Mouse (Mus musculus) cerebellum, postnatal 4 days (tissue): ENCODE measurements at regions not wholly inside any gene's neighbourhood (a gene's known extent, or its start where the extent isn't known, plus 50 kb on each side); places are given as distances from the start of the nearest gene placed in this dataset.

Experiments
- DNase-seq, 2 experiments: peaks; one replicate each; pipeline ENCODE4 v3.0.0; 2022; ENCODE audit warnings: low spot score in 2 of 2, mixed read lengths in 1 of 2

DNA sequence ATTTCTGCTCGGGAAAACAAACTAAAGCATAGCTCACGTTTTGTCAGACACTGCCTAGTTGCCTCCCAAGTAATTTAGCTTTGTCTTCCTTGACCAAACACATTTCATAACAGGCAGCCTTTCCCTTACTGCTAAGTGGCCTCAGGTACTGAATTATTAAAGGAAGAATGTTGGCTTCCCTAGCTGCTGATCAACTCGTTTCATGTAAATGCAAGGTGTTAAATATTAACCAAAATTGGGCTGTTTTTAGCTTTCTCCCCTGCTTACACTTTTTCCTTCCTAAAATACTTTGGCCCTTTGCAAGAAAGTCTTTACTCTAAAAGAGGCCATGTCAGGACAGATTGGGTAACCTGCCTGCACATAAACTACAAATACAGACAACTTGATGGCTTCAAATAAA, 265.4 kb downstream of the Pmp22 start:
- DNase-seq, result no peak

DNA sequence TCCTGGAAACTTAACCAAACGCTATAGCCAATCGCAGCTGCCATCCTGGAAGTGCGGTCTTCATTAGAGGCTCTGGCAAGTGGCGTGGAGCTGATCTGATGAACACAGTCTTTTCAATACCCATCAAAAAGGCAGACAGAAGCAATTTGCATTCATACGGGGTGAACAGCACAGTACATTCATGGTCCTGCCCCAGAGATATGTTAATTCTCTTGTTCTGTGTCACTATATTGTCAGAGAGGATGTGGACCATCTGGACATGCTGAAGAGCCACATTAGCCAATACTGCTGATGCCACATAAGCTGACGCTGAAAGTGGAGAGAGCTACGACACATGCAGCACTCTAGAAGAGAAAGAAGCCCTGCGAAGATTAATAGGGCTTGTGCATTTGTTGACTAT, 267.6 kb downstream of the Pmp22 start:
- no peak for DNase-seq

DNA sequence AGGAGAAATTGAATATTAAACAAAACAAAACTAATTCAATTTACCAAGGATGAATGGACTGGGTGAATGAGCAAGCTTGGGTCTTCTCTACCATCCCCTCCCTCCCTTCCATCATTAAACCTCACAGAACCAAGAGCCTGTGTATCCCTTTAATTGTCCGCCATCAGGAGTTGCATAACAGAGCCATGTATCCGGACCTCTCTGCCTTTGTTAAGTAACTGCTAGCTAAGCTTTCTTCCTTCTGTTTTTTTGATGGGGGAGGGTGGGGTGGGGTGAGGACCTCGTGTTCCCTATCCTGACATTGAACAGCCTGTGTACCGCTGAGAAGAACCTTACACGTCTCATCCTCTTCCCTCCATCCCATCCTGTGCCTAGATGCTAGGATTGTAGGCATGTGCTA, 274.0 kb downstream of the Pmp22 start:
- DNase-seq, result no peak

GRCm38 (mm10) chr11:63404719-63405118, 275.9 kb downstream of the Pmp22 start:
- peak; percentile 70 to 82 for DNase-seq

GRCm38 (mm10) chr11:63409431-63409830, 280.6 kb downstream of the Pmp22 start:
- DNase-seq, result no peak

GRCm38 (mm10) chr11:63410921-63411320, 282.1 kb downstream of the Pmp22 start:
- no peak for DNase-seq

DNA sequence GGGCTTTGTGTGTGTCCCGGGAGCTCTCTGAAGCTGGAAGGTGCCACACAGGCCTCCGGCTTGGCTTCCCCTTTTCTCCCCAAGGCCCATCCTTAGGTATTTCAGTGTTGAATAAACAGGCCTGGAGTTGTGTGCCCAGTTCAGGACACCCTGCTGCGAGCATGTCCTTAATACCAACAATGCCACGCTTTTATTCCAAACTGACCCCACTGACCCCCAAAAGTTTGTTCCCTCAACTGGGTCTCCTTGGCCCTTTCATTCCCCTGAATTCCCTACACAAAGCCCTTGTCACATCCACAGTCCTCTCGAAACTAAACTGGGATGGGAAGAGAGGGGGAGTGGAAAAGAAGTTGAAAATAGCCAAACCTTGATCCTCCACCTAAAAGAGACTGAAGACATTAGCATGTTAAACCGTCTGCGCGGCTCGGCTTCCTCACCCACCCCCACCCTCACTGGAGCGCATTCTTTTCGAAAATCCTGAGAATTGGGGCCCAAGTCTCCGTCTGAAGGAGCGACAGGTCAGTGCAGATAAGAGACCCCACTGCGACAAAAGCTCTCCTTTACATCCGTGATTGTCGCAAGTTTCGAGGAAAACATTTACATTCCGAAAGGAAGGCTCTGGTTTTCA, 283.7 kb downstream of the Pmp22 start:
- DNase-seq, result no peak

DNA sequence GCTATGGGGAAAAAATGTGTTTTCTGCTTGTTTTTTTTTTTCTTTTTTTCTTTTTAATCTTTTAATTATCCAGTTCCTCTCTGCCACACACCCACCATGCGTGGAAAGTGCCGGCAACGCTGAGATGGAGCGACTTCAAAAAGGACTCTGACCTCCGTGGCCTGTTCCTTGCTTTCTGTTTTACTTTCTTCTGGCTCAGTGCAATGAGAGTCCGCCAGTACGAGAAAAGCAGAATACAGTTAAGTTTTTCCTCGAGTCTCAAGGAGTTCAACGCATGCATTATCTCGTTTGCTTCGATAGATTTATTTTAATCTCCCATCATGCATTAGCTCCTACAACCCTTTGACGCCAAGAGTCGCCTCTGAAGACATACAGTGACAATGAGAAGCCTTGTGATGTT, 284.3 kb downstream of the Pmp22 start:
- no peak for DNase-seq

- no peak for DNase-seq
Observed at GRCm38 (mm10) chr11:63413621-63414020, 284.8 kb downstream of the Pmp22 start.

- no peak for DNase-seq
Observed at GRCm38 (mm10) chr11:63418042-63418776, 289.4 kb downstream of the Pmp22 start.

DNA sequence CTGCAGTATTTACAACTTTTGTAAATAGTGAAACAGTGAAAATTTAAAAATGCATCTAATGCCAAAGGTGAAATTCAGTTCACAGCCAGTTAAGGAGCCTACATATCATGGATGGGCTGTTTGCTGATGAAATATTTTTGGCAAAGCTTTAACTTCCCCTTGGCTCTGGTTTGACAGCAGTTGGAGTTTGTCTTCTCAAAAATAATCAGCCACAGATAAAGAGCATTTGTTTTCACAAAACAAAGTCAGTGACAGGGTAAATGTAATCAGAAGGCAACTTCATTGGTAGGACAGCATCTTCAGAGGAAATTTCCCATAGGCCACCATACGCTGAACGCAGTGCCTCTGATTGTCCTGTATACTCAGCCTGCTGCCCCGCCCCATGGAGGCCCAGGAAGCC, 291.6 kb downstream of the Pmp22 start:
- DNase-seq, result no peak

- no peak for DNase-seq
Observed at GRCm38 (mm10) chr11:63422069-63422468, 293.3 kb downstream of the Pmp22 start.

DNA sequence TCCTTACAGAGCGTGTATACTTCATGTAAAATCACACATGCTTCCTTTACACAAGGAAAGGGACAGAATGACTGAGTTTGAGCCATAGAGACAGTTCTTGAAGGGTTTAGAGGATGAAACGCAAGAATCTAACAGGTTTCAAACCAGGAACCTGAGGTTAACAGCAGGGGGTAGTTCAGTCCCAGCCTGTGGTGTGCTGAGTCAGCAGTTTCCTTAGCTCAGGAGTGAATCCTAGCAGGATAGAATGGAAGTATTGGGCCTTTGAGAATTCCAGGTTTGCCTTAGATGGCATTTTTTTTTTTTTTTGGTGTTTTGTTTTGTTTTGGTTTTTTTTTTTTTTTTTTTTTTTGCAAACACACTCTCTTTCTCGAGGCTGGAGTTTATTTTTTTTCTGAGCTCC, 295.5 kb downstream of the Pmp22 start:
- DNase-seq, result no peak

DNA sequence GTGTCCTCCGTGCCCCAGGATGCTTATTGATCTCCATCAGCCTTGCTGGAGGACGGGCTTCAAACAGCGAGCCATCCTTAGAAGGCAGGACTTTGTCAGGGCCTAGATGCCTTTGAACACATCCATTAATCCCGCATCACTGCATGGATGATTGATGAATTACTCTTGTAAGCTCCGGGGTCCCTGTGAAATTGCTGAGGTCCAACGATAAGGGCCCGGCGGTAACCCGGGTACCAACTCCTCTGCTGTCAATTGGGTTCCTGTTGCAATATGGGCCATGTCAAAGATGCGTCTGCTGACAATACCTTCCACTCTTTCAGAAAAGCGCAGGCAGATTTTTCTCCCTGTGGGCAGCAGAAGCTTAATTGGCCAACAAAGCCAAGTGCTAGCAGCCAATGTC, 297.0 kb downstream of the Pmp22 start:
- DNase-seq, result no peak

GRCm38 (mm10) chr11:63453786-63454185, 325.0 kb downstream of the Pmp22 start:
- DNase-seq, result no peak

DNA sequence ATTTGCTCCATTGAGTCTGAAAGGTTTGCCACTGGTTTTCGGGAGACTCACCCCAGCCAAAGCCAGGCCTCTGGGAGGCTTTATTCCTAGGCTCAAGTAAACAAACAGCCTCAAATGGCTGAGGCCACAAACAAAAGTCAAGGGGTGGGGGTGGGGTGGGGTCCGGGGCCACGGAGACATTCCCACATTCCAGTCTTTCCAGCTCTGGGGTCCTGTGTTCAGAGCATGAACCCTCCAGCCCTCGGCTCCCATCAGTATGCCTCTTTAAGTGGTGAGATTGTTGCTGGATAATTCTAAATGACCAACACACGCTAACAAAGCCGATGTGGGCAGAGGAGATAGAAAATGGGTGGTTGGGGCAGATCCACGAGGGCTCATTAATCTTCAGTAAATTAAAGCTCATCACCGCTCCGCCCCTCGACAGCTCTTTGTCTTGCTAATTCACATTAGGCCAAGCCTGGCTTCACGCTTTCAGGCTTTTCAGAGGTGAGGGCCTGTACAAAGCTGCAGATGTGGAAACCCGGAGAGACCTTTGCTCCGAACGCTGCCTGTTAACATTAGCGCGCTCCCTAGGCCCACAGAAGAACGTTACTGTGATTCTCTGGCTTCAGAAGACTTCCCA, 326.2 kb downstream of the Pmp22 start:
- no peak for DNase-seq

- DNase-seq, result peak in 1 of 2 experiments; percentile 10
Observed at GRCm38 (mm10) chr11:63456356-63456755, 327.6 kb downstream of the Pmp22 start.

GRCm38 (mm10) chr11:63457250-63457649, 328.5 kb downstream of the Pmp22 start:
- no peak for DNase-seq

DNA sequence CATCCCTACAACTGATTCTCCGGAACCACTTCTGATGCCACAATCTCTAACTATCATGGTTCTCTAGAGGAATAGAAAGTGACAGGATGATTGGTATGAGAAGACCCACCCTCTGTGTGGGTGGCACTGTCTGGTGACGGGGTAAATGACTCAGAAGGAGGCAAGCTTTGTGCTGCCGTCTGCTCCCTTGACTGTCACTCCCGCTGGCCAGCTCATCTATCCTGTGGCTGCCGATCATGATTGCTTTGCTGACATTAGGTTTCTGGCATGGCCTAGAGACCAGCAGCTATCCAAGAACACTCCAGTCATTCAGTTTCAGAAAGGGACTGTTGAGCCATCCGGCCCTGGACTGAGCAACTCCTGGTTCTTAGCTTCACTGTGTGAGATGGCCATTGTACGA, 331.4 kb downstream of the Pmp22 start:
- DNase-seq, result no peak

DNA sequence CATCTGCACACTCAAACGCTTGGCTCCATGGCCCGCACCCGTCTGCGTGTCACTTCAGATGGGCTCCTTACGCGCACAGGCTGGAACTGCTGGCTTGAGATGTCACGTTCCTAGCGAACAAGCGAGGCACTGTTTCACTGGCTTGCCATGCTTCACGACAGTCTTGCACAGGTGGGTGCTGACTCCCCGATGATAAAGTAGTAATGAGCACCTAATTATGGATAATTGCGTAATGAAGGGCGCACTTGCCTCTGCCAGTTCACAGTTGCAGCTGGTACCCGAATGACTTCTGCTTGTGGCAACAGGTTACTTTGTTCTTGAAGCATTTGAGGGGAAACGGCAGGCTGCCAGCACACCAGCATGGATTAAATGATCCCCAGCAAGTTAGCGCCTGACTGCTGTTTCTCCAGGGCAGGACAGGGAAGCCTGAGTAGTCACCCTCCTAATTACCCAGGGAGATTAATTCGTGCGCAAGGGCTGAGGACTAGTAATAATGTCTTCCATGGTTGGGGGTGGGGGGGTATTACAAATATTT, 335.1 kb downstream of the Pmp22 start:
- peak in 1 of 2 experiments; percentile 10 for DNase-seq

DNA sequence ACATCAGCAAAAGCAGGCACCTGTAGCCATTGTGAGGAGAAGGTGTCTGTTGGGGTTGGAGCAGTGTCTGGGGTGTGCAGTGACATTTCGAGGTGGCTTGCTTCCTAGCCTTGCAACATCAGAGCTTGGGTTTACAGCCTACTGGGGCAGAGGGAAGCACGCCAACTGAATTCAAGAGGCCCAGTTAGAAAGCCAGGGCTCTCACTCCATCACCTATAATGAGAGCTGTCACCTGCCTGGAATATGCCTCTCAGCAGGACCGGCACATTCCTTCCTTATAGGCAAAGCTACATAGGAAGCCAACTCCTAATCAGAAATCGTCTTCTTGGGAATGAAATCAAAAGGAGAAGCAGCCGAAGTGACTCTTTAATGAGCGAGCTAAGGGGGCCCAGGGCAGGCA, 337.2 kb downstream of the Pmp22 start:
- DNase-seq, result no peak

DNA sequence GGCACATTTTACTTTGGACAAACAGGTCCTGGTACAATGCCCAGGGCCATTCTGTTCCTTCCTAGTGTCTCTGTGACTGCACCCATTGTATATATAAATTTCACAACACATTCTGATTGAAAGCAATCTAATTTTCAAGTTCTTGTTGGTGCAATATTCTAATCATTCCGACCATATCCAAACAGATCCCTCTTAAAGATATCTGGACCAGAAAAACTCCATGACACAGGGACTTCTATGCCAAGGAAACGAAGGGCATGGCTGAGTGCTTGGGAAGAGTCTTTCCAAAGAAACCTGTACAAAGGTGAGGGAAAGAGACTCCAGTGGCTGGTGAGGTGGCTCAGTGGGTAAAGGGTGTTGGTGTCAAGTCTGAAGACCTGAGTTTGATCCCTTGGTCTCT, 337.8 kb downstream of the Pmp22 start:
- no peak for DNase-seq

DNA sequence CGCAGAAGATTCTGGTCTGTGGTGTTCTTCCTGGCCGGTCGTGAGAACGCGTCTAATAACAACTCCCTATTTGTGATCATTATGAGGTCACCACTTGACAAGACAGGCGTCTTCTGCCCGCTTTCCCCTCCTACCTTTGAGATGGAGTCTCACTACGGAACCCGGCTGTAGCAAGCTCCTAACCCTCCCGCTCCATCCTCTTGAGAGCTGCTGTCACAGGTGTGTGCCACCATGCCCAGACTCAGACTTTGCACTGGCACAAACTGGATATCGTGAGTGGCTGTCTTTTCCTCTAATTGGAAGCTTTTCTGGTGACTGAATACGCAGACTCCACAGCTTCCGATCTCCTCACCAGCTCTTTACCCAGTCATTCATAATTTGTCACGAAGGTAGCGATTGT, 346.0 kb downstream of the Pmp22 start:
- no peak for DNase-seq
